Mouse (Mus musculus) left cerebral cortex, postnatal 4 days (tissue): ENCODE measurements at regions not wholly inside any gene's neighbourhood (a gene's known extent, or its start where the extent isn't known, plus 50 kb on each side); places are given as distances from the start of the nearest gene placed in this dataset.
"Not testable (repeated sequence)": the region's sequence is repeated elsewhere in the genome, so short reads cannot be mapped to it uniquely, and the experiment has no call there.

Source experiments
- DNase-seq: peaks from one replicate; pipeline ENCODE4 v3.0.0-alpha.2; 2022
- intact Hi-C: fragments of 180-260 bp; cut with DNase I; formaldehyde crosslinking; loops from one replicate; pipeline ENCODE4 v1.15.1; 2025

GRCm38 (mm10) chr13:31050160-31050788, 76.3 kb downstream of the Gm5447 start:
- intact Hi-C loops = no loop called here
- no peak for DNase-seq

- intact Hi-C loops = not testable (repeated sequence)
These were observed 77.6 kb downstream of the Gm5447 start for GRCm38 (mm10) chr13:31051586-31051985.

GRCm38 (mm10) chr13:31054356-31054755, 80.4 kb downstream of the Gm5447 start:
- intact Hi-C loops = no loop called here
- DNase-seq = no peak

More at GRCm38 (mm10) chr13:31051586-31051985, 77.6 kb downstream of the Gm5447 start:
- DNase-seq = not testable (repeated sequence)

GRCm38 (mm10) chr13:31055376-31056083, 81.5 kb downstream of the Gm5447 start:
- intact Hi-C loops = no loop called here
- no peak for DNase-seq

GRCm38 (mm10) chr13:31056154-31056871, 82.3 kb downstream of the Gm5447 start:
- intact Hi-C loops = no loop called here
- no peak for DNase-seq

- no peak for DNase-seq
- intact Hi-C loops = no loop called here
These were observed 87.0 kb downstream of the Gm5447 start for GRCm38 (mm10) chr13:31060916-31061431.

GRCm38 (mm10) chr13:31068343-31068742, 94.3 kb downstream of the Gm5447 start:
- intact Hi-C loops = no loop called here
- no peak for DNase-seq

GRCm38 (mm10) chr13:31076541-31076940, 102.5 kb downstream of the Gm5447 start:
- intact Hi-C loops = loop anchor here (10.0 kb wide), 1 partner anchor 182 kb away; no protein-coding TSS in a partner anchor
- no peak for DNase-seq

- intact Hi-C loops = loop anchor here (10.0 kb wide), 1 partner anchor 184 kb away; no protein-coding TSS in a partner anchor
- DNase-seq = no peak
These were observed 104.7 kb downstream of the Gm5447 start for GRCm38 (mm10) chr13:31078751-31079150.

- intact Hi-C loops = no loop called here
- DNase-seq = no peak
These were observed 106.2 kb downstream of the Gm5447 start for GRCm38 (mm10) chr13:31080215-31080614.

- intact Hi-C loops = loop anchor here (1.0 kb wide), 1 partner anchor 536 kb away; no protein-coding TSS in a partner anchor
- peak; percentile 67 for DNase-seq
These were observed 108.6 kb downstream of the Gm5447 start for GRCm38 (mm10) chr13:31082448-31083140.

GRCm38 (mm10) chr13:31101051-31101450, 127.0 kb downstream of the Gm5447 start:
- intact Hi-C loops = no loop called here
- no peak for DNase-seq

GRCm38 (mm10) chr13:31107434-31107833, 133.4 kb downstream of the Gm5447 start:
- DNase-seq = no peak

GRCm38 (mm10) chr13:31109231-31109630, 135.2 kb downstream of the Gm5447 start:
- DNase-seq = no peak
- intact Hi-C loops = no loop called here

More at GRCm38 (mm10) chr13:31107434-31107833, 133.4 kb downstream of the Gm5447 start:
- intact Hi-C loops = no loop called here

- intact Hi-C loops = no loop called here
- no peak for DNase-seq
These were observed 148.7 kb downstream of the Gm5447 start for GRCm38 (mm10) chr13:31122689-31123088.

- intact Hi-C loops = no loop called here
- no peak for DNase-seq
These were observed 150.7 kb downstream of the Gm5447 start for GRCm38 (mm10) chr13:31124547-31125216.

- intact Hi-C loops = no loop called here
- DNase-seq = no peak
These were observed 158.5 kb downstream of the Gm5447 start for GRCm38 (mm10) chr13:31132501-31132900.

GRCm38 (mm10) chr13:31139686-31140085, 165.7 kb downstream of the Gm5447 start:
- intact Hi-C loops = no loop called here
- DNase-seq = no peak

GRCm38 (mm10) chr13:31147323-31147722, 173.3 kb downstream of the Gm5447 start:
- intact Hi-C loops = no loop called here
- no peak for DNase-seq

- DNase-seq = no peak
- intact Hi-C loops = no loop called here
These were observed 180.1 kb downstream of the Gm5447 start for GRCm38 (mm10) chr13:31154066-31154465.
